Mouse (Mus musculus) spleen, adult 18-20 months (tissue): ENCODE measurements around the gene Banp.

Experiments used
- DNase-seq, 2 experiments: peaks; one replicate each; pipeline ENCODE4 v3.0.0; 2022; ENCODE audit warnings: mixed read lengths in 2 of 2

Banp gene

DNA sequence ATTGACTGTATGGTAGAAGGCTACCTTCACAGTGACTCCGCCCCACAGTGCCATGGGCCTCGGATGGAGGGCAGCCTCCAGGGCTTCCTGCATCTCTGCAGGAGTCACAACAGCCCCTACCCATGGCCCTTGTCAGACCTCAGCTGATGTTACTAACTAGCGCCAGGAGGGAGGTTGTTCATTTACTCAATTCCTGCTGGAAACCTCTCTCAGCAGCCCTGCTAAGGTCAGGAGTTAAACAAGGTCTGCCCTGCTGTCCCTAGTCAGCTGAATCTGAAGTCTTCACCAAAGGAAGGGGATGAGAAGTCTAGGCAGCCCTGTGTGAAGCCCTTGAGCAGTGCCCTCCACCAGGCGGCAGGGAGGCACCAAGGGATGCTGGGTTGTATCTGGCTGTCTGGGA is 121.6 kb downstream of the Banp start:
- DNase-seq, result no peak

DNA sequence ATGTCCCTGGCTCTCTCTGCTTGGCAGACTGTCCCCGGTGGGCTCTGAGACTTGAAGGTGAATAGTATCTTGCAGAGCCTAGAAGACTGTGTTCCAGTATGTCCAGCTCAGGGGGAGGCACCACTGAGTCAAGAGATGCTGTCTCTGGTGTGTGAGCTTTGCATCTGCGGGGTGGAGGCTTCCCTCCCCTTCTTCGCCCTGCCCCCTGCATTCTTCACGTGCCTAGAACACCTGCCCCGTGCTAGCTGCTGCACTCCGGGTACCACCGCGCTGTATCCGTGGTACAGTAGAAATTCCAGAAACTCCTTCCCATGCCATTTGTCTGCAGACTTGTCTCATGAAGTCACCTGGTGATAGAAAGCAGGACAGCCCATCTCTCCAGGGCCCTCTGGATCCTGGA is 124.4 kb downstream of the Banp start:
- no peak for DNase-seq

DNA sequence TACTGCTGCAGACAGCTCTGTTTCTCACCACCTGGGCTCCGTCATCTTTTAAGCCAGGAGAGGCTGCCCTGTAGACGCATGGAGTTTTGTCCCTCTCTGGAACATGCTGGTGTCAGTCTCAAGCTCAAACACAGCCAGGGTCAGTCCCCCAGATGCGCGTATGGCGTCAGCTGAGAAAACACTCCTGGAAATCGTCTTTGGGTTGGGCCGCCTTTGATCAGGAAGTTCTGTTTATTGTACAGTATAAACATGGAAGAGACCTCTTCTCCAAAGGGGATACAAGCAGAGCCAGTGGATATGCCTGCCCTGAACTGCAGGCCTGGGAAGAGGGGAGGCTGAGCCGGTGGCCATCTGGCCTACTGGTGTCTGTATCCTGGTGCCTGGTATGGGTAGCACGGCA is 124.9 kb downstream of the Banp start:
- no peak for DNase-seq

DNA sequence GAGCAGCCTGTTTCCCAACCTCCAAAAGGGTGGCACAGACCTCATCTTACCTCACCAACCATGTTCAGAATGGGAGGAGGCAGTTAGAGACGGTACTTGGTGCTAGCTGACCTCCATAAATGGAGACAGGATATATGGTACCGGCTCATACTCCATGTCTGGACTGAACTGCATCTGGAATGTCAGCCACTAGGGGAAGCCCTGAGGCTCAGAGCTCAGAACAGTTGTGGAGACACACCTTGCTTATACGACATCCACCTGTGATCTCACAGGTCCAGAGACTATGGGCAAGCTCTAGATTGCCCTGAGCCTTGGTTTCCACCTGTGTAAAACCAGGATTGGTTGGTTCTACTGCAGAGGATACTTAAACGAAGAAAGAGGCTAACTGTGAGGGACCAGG is 125.4 kb downstream of the Banp start:
- DNase-seq, result no peak

GRCm38 (mm10) chr8:122076183-122076842 is 126.8 kb downstream of the Banp start:
- no peak for DNase-seq

GRCm38 (mm10) chr8:122078321-122078720 is 128.8 kb downstream of the Banp start:
- DNase-seq, result no peak
